Mouse (Mus musculus): ENCODE data around the gene Lrrn4.

GRCm38 (mm10) chr2:132846407-132847358, 34.0 kb downstream of the Lrrn4 start, which contains the start of gene Crls1:
- TF ChIP-seq CTCF (IDR thresholded peaks at IDR 0.05; ENCODE audit: extremely low read depth, insufficient read length, insufficient replicate concordance, low read depth, low read length) = peak; percentile 97
- peak; percentile 90 for TF ChIP-seq POLR2A (IDR thresholded peaks at IDR 0.05; ENCODE audit: low read depth, low read length)
